Mouse (Mus musculus) liver, embryonic 14.5 days (tissue): ENCODE measurements around the gene Dnajc4. TPM values are rescaled to one million over a fixed set of nuclear protein-coding genes. Genes with fewer than 3 reads are reported as not detected.

ENCODE experiments used
- ATAC-seq: fragments of 200-750 bp; cut with Nextera tagmentation; 2 replicates; pipeline ENCODE4 v1.8.0; 2017; ENCODE audit warnings: moderate number of reproducible peaks, mild to moderate bottlenecking, moderate library complexity; ENCODE audit not compliant: insufficient read depth
- DNase-seq, 3 experiments: peaks; one replicate each; pipeline ENCODE4 v3.0.0-alpha.2; 2012 to 2013; ENCODE audit warnings: low read depth in 3 of 3, low spot score in 3 of 3
- H3K27ac ChIP-seq: fragments of 300-500 bp; sonication (generic); 2 replicates; pipeline ENCODE4 v1.5.1; 2014; ENCODE audit warnings: moderate library complexity, mild to moderate bottlenecking, control low read depth, inconsistent platforms
- H3K27me3 ChIP-seq: fragments of 300-500 bp; sonication (generic); 2 replicates; pipeline ENCODE4 v1.6.1; 2014; ENCODE audit warnings: mild to moderate bottlenecking, low read length, moderate library complexity; ENCODE audit not compliant: control insufficient read depth, insufficient read depth
- H3K36me3 ChIP-seq: fragments of 300-500 bp; sonication (generic); replicated peaks from 2 replicates; pipeline ENCODE4 v1.6.1; 2014; ENCODE audit warnings: low read depth; ENCODE audit not compliant: control insufficient read depth, insufficient read depth
- H3K4me1 ChIP-seq, 2 experiments: fragments of 200-500 bp in 1 of 2; fragments of 300-500 bp in 1 of 2; sonication (generic) in 1 of 2; replicated peaks; 2 replicates each; pipeline ENCODE4 v1.6.1; 2012 to 2014; ENCODE audit warnings: antibody characterized with exemption in 1 of 2, inconsistent platforms in 1 of 2, low read length in 1 of 2; ENCODE audit not compliant: control insufficient read depth in 2 of 2, insufficient read depth in 2 of 2
- H3K4me2 ChIP-seq: fragments of 300-500 bp; sonication (generic); 2 replicates; pipeline ENCODE4 v1.6.1; 2014; ENCODE audit warnings: low read depth, mild to moderate bottlenecking, control low read depth, moderate library complexity
- H3K4me3 ChIP-seq, 2 experiments: fragments of 200-500 bp in 1 of 2; fragments of 300-500 bp in 1 of 2; sonication (generic) in 1 of 2; 2 replicates each; pipeline ENCODE4 v1.5.1; 2012 to 2014; ENCODE audit warnings: low read depth in 2 of 2, low read length in 2 of 2, mild to moderate bottlenecking in 2 of 2, control low read depth in 1 of 2, inconsistent platforms in 1 of 2, moderate library complexity in 1 of 2; ENCODE audit not compliant: insufficient read depth in 1 of 2
- H3K9ac ChIP-seq: fragments of 300-500 bp; sonication (generic); replicated peaks from 2 replicates; pipeline ENCODE4 v1.6.1; 2014; ENCODE audit warnings: mild to moderate bottlenecking, control low read depth, moderate library complexity
- H3K9me3 ChIP-seq: fragments of 300-500 bp; sonication (generic); 2 replicates; pipeline ENCODE4 v1.6.1; 2016; ENCODE audit warnings: low read length, mixed read lengths; ENCODE audit not compliant: control insufficient read depth
- CTCF ChIP-seq: IDR thresholded peaks from 2 replicates; pipeline ENCODE4 v1.5.1; 2016; ENCODE audit warnings: antibody characterized with exemption, low read depth, control low read depth
- EP300 ChIP-seq: IDR thresholded peaks from 2 replicates; pipeline ENCODE4 v1.6.1; 2016; ENCODE audit warnings: antibody characterized with exemption, low read depth
- WGBS: fragments of 180-500 bp; shearing (Covaris S2); extraction: QIAGEN DNeasy Blood & Tissue Kit; methylation state at CpG from one replicate; pipeline ENCODE4 v1.1.7; 2014; ENCODE audit not compliant: insufficient replicate concordance; 5-methylcytosine and 5-hydroxymethylcytosine counted together
- polyA plus RNA-seq, 2 experiments: library from polyadenylated mRNA; depleted of rRNA in 1 of 2; stranded (reverse) in 1 of 2; unstranded in 1 of 2; fragments of >200 nt; fragmentation: Nextera tagmentation in 1 of 2; extraction: Ambion mirVana in 1 of 2; gene quantifications; 2 replicates each; pipeline versions ENCODE4 v1.2.1 to v1.2.3; 2012 to 2014

The Dnajc4 gene
- polyA plus RNA-seq, 2 experiments = 8.6 to 10.0 TPM

DNA sequence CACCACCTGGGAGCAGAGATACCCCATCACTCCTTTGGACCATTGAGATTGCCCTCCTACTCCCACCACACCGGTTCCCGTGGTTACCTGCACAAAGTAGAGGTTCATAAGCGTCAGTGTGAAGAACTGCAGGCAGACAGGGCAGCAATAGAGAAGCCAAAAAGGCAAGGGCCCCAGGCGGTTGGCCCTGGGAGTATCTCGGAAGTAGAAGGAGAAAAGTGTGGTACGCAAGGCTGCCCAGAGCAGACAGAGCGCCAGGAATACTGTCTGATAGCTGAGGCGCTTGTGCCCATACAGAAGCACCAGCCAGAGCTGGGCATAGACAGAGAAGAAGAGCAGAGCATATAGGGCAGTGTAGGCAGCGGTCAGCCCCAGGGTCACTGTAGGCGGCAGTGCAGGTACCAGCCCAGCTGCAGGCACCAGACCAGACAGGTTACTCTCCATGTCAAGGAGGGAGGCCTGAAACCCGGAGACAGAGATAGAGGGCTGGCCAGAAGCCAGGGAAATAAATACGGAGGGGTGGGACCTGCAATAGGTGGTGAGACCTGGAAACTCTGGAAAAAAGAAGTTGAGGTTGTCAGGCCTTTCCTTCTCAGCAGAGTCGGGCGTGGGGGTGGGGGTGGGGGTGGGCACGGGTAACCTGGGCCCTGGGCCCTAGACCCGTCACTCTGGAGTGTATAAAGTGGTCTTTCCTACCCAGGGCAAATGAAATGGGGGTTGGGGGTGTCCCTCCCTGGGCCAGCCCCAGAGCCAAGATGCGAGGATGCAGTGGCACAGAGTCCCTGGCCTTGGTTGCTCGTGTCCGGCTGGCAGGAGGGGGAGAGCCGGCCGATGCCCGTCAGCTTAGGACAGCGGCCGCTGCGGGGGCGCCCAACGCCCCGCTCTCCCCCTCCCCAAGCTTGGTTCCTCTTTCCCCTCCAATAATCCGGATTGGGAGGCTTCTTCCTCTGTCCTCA, 51.7 kb downstream of the Dnajc4 start:
- H3K4me2 ChIP-seq = peak overlapping the region; percentile 89
- TF ChIP-seq CTCF (no peak), EP300 (no peak)
- 23% methylated on average over 28 of the region's 29 CpGs for WGBS
- H3K9ac ChIP-seq = peak overlapping the region; percentile 80
- peaks cover 3% of the 10 kb centered on the region for H3K27me3 ChIP-seq
- H3K9me3 ChIP-seq = no peaks in the 10 kb centered on the region
- ATAC-seq (no peak), DNase-seq (no peak)
- H3K27ac ChIP-seq = no peak overlapping the region
- peak overlapping the region; percentile 67 to 77 for H3K4me3 ChIP-seq
- peaks cover 3 to 8% of the 10 kb centered on the region in 2 experiments for H3K4me1 ChIP-seq
- H3K36me3 ChIP-seq = no peaks in the 10 kb centered on the region

DNA sequence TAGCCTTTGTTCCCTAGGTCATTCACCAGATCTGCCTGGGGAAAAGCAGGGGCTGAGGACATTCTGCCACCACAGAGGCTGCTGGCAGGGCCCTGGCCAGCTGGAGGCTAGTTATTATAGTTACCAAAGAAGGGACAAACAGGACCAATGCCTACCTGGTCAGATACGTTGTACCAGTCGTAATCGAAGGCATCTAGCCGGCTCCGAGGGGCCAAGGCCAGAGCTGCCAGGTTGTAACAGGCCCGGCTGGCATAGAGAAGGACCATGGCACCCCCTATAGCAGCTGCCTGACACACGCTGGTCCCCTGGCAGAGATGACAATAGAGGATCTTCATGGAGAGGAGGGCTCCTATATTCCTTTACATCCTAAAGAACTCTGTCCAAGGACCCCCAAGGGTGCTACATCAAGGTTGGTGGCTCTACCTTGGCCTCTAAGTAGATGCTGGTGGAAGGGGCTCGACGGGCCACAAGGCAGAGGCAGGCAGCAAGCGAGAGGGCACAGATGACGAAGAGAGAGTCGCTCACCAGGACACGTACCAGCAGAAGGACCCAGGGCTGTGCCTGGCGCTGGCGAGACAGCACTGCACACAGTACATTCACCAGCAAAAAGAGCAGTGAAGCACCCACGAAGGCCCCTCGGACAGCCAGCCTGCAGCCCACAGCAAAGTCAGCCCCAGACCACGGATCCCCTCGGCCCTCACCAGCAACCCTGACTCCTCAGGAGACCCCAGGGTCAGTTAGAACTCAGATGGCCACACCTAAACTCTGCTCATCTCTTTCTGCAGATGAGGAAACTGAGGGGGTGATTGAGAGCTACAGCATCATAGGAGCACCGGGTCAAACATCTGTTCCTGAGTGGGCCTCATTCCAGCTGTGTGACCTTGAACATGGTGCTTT, 53.0 kb downstream of the Dnajc4 start:
- no peak overlapping the region for H3K27ac ChIP-seq
- no peak for DNase-seq
- peaks cover 3 to 8% of the 10 kb centered on the region in 2 experiments for H3K4me1 ChIP-seq
- H3K36me3 ChIP-seq = no peaks in the 10 kb centered on the region
- WGBS = 79% methylated on average over 20 of the region's 20 CpGs
- no peak overlapping the region for H3K9ac ChIP-seq
- peaks cover 17% of the 10 kb centered on the region for H3K27me3 ChIP-seq
- H3K4me2 ChIP-seq = no peak overlapping the region
- no peak for TF ChIP-seq CTCF
- no peak for TF ChIP-seq EP300
- H3K4me3 ChIP-seq = no peak overlapping the region
- no peak for ATAC-seq
- no peaks in the 10 kb centered on the region for H3K9me3 ChIP-seq

Other genes with a start within 250 kb of the Dnajc4 start
- 3.0 and 3.1 TPM in 2 replicates for gene Rps6ka4, start 151.9 kb downstream of the Dnajc4 start, polyA plus RNA-seq (2012; rRNA removed)
- 4.3 and 5.4 TPM in 2 replicates for gene Rps6ka4, start 151.9 kb downstream of the Dnajc4 start, polyA plus RNA-seq (2014; fragmentation: Nextera tagmentation; extraction: Ambion mirVana)
- 1.5 and 2.3 TPM in 2 replicates for gene Ccdc88b, start 134.4 kb downstream of the Dnajc4 start, polyA plus RNA-seq (2012; rRNA removed)
- 0.76 and 1.1 TPM in 2 replicates for gene Ccdc88b, start 134.4 kb downstream of the Dnajc4 start, polyA plus RNA-seq (2014; fragmentation: Nextera tagmentation; extraction: Ambion mirVana)
- 65.7 and 69.4 TPM in 2 replicates for gene Trmt112, start 82.9 kb downstream of the Dnajc4 start, polyA plus RNA-seq (2012; rRNA removed)
- 75.2 and 77.4 TPM in 2 replicates for gene Trmt112, start 82.9 kb downstream of the Dnajc4 start, polyA plus RNA-seq (2014; fragmentation: Nextera tagmentation; extraction: Ambion mirVana)
- 41.8 and 54.9 TPM in 2 replicates for gene Prdx5, start 82.5 kb downstream of the Dnajc4 start, polyA plus RNA-seq (2012; rRNA removed)
- 78.7 and 87.2 TPM in 2 replicates for gene Prdx5, start 82.5 kb downstream of the Dnajc4 start, polyA plus RNA-seq (2014; fragmentation: Nextera tagmentation; extraction: Ambion mirVana)
- gene Esrra, start 70.8 kb downstream of the Dnajc4 start, polyA plus RNA-seq (2012; rRNA removed) = 6.2 and 6.6 TPM in 2 replicates
- gene Esrra, start 70.8 kb downstream of the Dnajc4 start, polyA plus RNA-seq (2014; fragmentation: Nextera tagmentation; extraction: Ambion mirVana) = 1.6 and 2.2 TPM in 2 replicates
- gene Catsperz, start 67.2 kb downstream of the Dnajc4 start, polyA plus RNA-seq (2012; rRNA removed) = 0.13 and 0.16 TPM in 2 replicates
- gene Catsperz, start 67.2 kb downstream of the Dnajc4 start, polyA plus RNA-seq (2014; fragmentation: Nextera tagmentation; extraction: Ambion mirVana) = 0.28 and 0.37 TPM in 2 replicates
- gene Kcnk4, start 58.1 kb downstream of the Dnajc4 start, polyA plus RNA-seq (2012; rRNA removed) = not detected in 2 replicates
- 0.05 TPM in 1 of 2 replicates, not detected in the other for gene Kcnk4, start 58.1 kb downstream of the Dnajc4 start, polyA plus RNA-seq (2014; fragmentation: Nextera tagmentation; extraction: Ambion mirVana)
- gene Bad, start 50.7 kb downstream of the Dnajc4 start, polyA plus RNA-seq (2012; rRNA removed) = 22.3 and 22.8 TPM in 2 replicates
- 25.7 and 27.9 TPM in 2 replicates for gene Bad, start 50.7 kb downstream of the Dnajc4 start, polyA plus RNA-seq (2014; fragmentation: Nextera tagmentation; extraction: Ambion mirVana)
- 5.5 and 8.8 TPM in 2 replicates for gene Gpr137, start 50.1 kb downstream of the Dnajc4 start, polyA plus RNA-seq (2012; rRNA removed)
- 4.4 and 4.5 TPM in 2 replicates for gene Gpr137, start 50.1 kb downstream of the Dnajc4 start, polyA plus RNA-seq (2014; fragmentation: Nextera tagmentation; extraction: Ambion mirVana)
- 52.2 and 69.6 TPM in 2 replicates for gene Ppp1r14b, start 17.6 kb downstream of the Dnajc4 start, polyA plus RNA-seq (2012; rRNA removed)
- gene Ppp1r14b, start 17.6 kb downstream of the Dnajc4 start, polyA plus RNA-seq (2014; fragmentation: Nextera tagmentation; extraction: Ambion mirVana) = 74.0 and 79.2 TPM in 2 replicates
- gene Plcb3, start 16.1 kb downstream of the Dnajc4 start, polyA plus RNA-seq (2012; rRNA removed) = 7.2 and 7.7 TPM in 2 replicates
- gene Plcb3, start 16.1 kb downstream of the Dnajc4 start, polyA plus RNA-seq (2014; fragmentation: Nextera tagmentation; extraction: Ambion mirVana) = 4.6 and 4.9 TPM in 2 replicates
- gene Fkbp2, start 12.1 kb downstream of the Dnajc4 start, polyA plus RNA-seq (2012; rRNA removed) = 31.7 and 46.1 TPM in 2 replicates
- 65.7 and 67.1 TPM in 2 replicates for gene Fkbp2, start 12.1 kb downstream of the Dnajc4 start, polyA plus RNA-seq (2014; fragmentation: Nextera tagmentation; extraction: Ambion mirVana)
- gene Vegfb, start 4.9 kb downstream of the Dnajc4 start, polyA plus RNA-seq (2012; rRNA removed) = 7.6 and 8.0 TPM in 2 replicates
- gene Vegfb, start 4.9 kb downstream of the Dnajc4 start, polyA plus RNA-seq (2014; fragmentation: Nextera tagmentation; extraction: Ambion mirVana) = 9.5 and 10.2 TPM in 2 replicates
- 6.8 and 7.1 TPM in 2 replicates for gene Nudt22, start 3.5 kb upstream of the Dnajc4 start, polyA plus RNA-seq (2012; rRNA removed)
- gene Nudt22, start 3.5 kb upstream of the Dnajc4 start, polyA plus RNA-seq (2014; fragmentation: Nextera tagmentation; extraction: Ambion mirVana) = 9.7 and 10.9 TPM in 2 replicates
- 1.8 and 1.9 TPM in 2 replicates for gene Trpt1, start 3.6 kb upstream of the Dnajc4 start, polyA plus RNA-seq (2012; rRNA removed)
- gene Trpt1, start 3.6 kb upstream of the Dnajc4 start, polyA plus RNA-seq (2014; fragmentation: Nextera tagmentation; extraction: Ambion mirVana) = 1.7 and 2.0 TPM in 2 replicates
- 58.1 and 58.9 TPM in 2 replicates for gene Fermt3, start 26.9 kb upstream of the Dnajc4 start, polyA plus RNA-seq (2012; rRNA removed)
- gene Fermt3, start 26.9 kb upstream of the Dnajc4 start, polyA plus RNA-seq (2014; fragmentation: Nextera tagmentation; extraction: Ambion mirVana) = 72.2 and 78.4 TPM in 2 replicates
- gene Stip1, start 47.4 kb upstream of the Dnajc4 start, polyA plus RNA-seq (2012; rRNA removed) = 56.2 and 86.2 TPM in 2 replicates
- 113 and 122 TPM in 2 replicates for gene Stip1, start 47.4 kb upstream of the Dnajc4 start, polyA plus RNA-seq (2014; fragmentation: Nextera tagmentation; extraction: Ambion mirVana)
- gene Macrod1, start 64.2 kb upstream of the Dnajc4 start, polyA plus RNA-seq (2012; rRNA removed) = 4.5 TPM in 2 replicates
- gene Macrod1, start 64.2 kb upstream of the Dnajc4 start, polyA plus RNA-seq (2014; fragmentation: Nextera tagmentation; extraction: Ambion mirVana) = 3.7 and 5.1 TPM in 2 replicates
- gene Flrt1, start 113.2 kb upstream of the Dnajc4 start, polyA plus RNA-seq (2012; rRNA removed) = 0.01 and 0.02 TPM in 2 replicates
- gene Flrt1, start 113.2 kb upstream of the Dnajc4 start, polyA plus RNA-seq (2014; fragmentation: Nextera tagmentation; extraction: Ambion mirVana) = 0.08 and 0.09 TPM in 2 replicates
- 31.5 and 34.7 TPM in 2 replicates for gene Otub1, start 213.7 kb upstream of the Dnajc4 start, polyA plus RNA-seq (2012; rRNA removed)
- gene Otub1, start 213.7 kb upstream of the Dnajc4 start, polyA plus RNA-seq (2014; fragmentation: Nextera tagmentation; extraction: Ambion mirVana) = 50.5 and 52.4 TPM in 2 replicates
- gene Cox8a, start 225.0 kb upstream of the Dnajc4 start, polyA plus RNA-seq (2012; rRNA removed) = 282 and 547 TPM in 2 replicates
- gene Cox8a, start 225.0 kb upstream of the Dnajc4 start, polyA plus RNA-seq (2014; fragmentation: Nextera tagmentation; extraction: Ambion mirVana) = 803 and 809 TPM in 2 replicates
- gene Naa40, start 248.6 kb upstream of the Dnajc4 start, polyA plus RNA-seq (2012; rRNA removed) = 16.1 and 18.0 TPM in 2 replicates
- 23.1 and 24.9 TPM in 2 replicates for gene Naa40, start 248.6 kb upstream of the Dnajc4 start, polyA plus RNA-seq (2014; fragmentation: Nextera tagmentation; extraction: Ambion mirVana)